Mouse (Mus musculus) pancreas, adult 10 weeks (tissue): ENCODE results near the gene Gm20831. TPM values are rescaled to one million over a fixed set of nuclear protein-coding genes. Genes with fewer than 3 reads are reported as not detected.

Experiments used
- polyA plus RNA-seq: library from polyadenylated mRNA; stranded (reverse); fragments of 350-450 nt; fragmentation: Illumina TruSeq; extraction: RNeasy Lipid Tissue Mini Kit (QIAGEN cat#74804); gene quantifications from one replicate; pipeline ENCODE4 v1.2.3, GENCODE M21; 2015; ENCODE audit warnings: low read depth, low replicate concordance; ENCODE audit not compliant: insufficient read depth

Gene Gm20831
- not detected for polyA plus RNA-seq

GRCm38 (mm10) chrY:17874441-17874840 is at the start of gene Gm20831, which contains the start of gene Gm20772:
TSS of gene Gm20831 (plus strand) at chrY:17874741.
TSS of gene Gm20772 (plus strand) at chrY:17874741.

DNA sequence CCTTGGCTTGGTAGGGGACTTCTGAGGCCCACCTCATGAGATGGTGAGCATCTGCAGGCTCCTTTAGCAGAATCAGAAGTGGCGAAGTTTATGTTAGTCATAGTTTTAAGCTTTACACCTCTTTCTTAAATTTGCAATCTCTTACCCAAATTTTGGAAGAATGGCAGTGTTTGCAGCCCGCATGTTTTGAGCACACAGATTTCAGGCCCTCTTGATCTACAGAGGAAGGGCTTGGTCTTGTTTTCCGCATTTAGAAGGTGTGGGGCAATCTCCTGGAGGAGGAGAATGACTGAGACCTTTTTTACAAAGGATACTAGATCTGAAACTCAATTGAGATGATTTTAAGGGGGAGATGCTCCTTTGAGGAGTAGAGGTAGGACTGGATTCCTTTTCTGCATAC is 28.4 kb upstream of the Gm20831 start, which contains the start of gene Gm21904:
TSS of gene Gm21904 (minus strand) at position 101 of the 400 bp plus-strand sequence.

DNA sequence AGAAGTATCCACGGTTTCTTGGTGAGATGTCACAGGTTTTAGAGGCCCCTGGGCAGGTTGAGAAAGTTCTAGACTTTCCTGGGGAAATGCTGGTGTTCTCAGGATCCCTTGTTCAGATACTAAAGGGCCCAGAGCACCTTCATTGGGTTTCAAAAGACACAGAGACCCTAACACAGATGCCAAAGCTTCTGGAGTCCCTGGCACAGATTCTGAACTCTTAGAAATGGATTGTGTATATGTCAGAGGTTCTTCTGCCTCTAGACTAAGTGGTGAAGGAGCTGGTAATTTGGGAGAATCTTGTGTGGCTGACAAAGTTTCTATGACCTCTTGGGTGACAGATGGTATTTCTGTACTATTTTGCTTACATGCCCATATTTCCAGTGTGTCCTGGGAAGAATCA is 62.7 kb downstream of the Gm20831 start, which contains the start of gene Srsy:
TSS of gene Srsy (minus strand) at position 101 of the 400 bp plus-strand sequence.

Other genes with a start within 250 kb of the Gm20831 start
- not detected for gene Gm21904, start 28.5 kb upstream of the Gm20831 start, polyA plus RNA-seq
- gene Gm20772, start within 50 bp of the Gm20831 start, polyA plus RNA-seq: not detected
- not detected for gene Srsy, start 62.6 kb downstream of the Gm20831 start, polyA plus RNA-seq
- not detected for gene Gm21764, start 187.1 kb downstream of the Gm20831 start, polyA plus RNA-seq
- not detected for gene Ssty1, start 214.4 kb downstream of the Gm20831 start, polyA plus RNA-seq